Comparison of ENCODE assay signal across 12 mouse cellular contexts in the genomic region with DNA sequence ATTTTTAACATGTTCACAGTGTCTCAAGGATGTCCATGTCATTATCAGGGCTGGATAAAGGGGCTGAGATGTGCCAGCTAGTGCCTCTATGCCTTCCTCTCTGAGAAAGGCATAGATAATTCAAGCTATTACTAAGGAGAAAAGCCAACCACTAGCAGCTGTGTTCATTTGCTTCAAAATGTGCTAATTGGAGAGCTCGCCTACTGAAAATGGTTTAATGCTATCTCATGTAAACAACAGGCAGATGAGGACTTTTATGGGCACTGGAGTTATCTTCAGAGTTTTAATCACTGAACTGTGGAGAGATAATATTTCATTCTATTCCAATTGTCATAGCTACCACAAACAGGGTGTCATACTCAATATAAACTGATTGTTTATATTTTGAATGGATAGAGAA.
"Had no signal": no experiment of that assay in that cellular context is flagged by ENCODE, and none has a peak within 500 bp of the region (broad histone marks: within the 10 kb centered on the region; RNA-seq: fewer than 3 reads in every experiment).

No protein-coding gene starts in this region.

- H3K27ac ChIP-seq: heart, adult 2 months; heart, embryonic 13.5 days; heart, embryonic 15.5 days; hindbrain, embryonic 13.5 days; hindbrain, embryonic 15.5 days; hindbrain, postnatal 0 days; left cerebral cortex, adult 2 months; limb, embryonic 10.5 days; limb, embryonic 12.5 days; liver, embryonic 13.5 days; liver, embryonic 15.5 days had no signal

- ATAC-seq: hindbrain, postnatal 0 days; intestine, postnatal 0 days had no signal

- DNase-seq: liver, embryonic 13.5 days had no signal

- H3K4me3 ChIP-seq: heart, adult 2 months; heart, embryonic 13.5 days; heart, embryonic 15.5 days; hindbrain, embryonic 13.5 days; hindbrain, embryonic 15.5 days; left cerebral cortex, adult 2 months; limb, embryonic 10.5 days; limb, embryonic 12.5 days; liver, embryonic 13.5 days; liver, embryonic 15.5 days had no signal
